In genomic region chr19:59169936-59170765, GRCm38 (mm10) we compare ENCODE assay signal across 10 mouse cellular contexts. TPM values are rescaled to one million over a fixed set of nuclear protein-coding genes. Genes with fewer than 3 reads are reported as not detected.
A peak's percentile ranks its signal among the peaks of the same experiment; 100 is the strongest.
DNase-seq lines count a peak whose midpoint lies in the region; ATAC-seq lines count a peak whose summit lies in the region.
"Had no signal": no experiment of that assay in that cellular context is flagged by ENCODE, and none has a peak within 500 bp of the region (broad histone marks: within the 10 kb centered on the region; RNA-seq: fewer than 3 reads in every experiment).

Vax1 (minus strand) TSS chr19:59170056.

- peak within 1 kb of the TSS; percentile 67 for H3K4me2 ChIP-seq in heart, embryonic 11.5 days
- peak within 1 kb of the TSS; percentile 34 for H3K4me2 ChIP-seq in hindbrain, embryonic 14.5 days (replicated peaks)
- peak within 1 kb of the TSS; percentile 39 for H3K4me2 ChIP-seq in midbrain, embryonic 15.5 days

- no peak within 1 kb of the TSS for H3K9ac ChIP-seq in heart, embryonic 11.5 days (ENCODE audit: low read depth, low read length)
- H3K9ac ChIP-seq in hindbrain, embryonic 14.5 days = no peak within 1 kb of the TSS
- H3K9ac ChIP-seq in midbrain, embryonic 15.5 days = no peak within 1 kb of the TSS; the same call in 1 of the 2 replicates

- no peaks in the 10 kb centered on the region for H3K36me3 ChIP-seq in heart, embryonic 11.5 days (ENCODE audit: control insufficient read depth, insufficient read depth, low read length)
- H3K36me3 ChIP-seq in hindbrain, embryonic 14.5 days (replicated peaks; ENCODE audit: control insufficient read depth, insufficient read depth) = no peaks in the 10 kb centered on the region
- H3K36me3 ChIP-seq in midbrain, embryonic 15.5 days (replicated peaks) = no peaks in the 10 kb centered on the region
- H3K36me3 ChIP-seq: G1E had no signal

- peak within 1 kb of the TSS; percentile 38 for H3K4me3 ChIP-seq in heart, embryonic 11.5 days (ENCODE audit: low read depth, low read length)
- H3K4me3 ChIP-seq in brown adipose tissue, adult 24 weeks (ENCODE audit: insufficient read depth, low read depth, low read length) = peak within 1 kb of the TSS; percentile 37
- peak within 1 kb of the TSS; percentile 16 for H3K4me3 ChIP-seq in hindbrain, embryonic 14.5 days (replicated peaks; ENCODE audit: low read length)
- H3K4me3 ChIP-seq in midbrain, embryonic 15.5 days = peak within 1 kb of the TSS; percentile 28

- no peak within 1 kb of the TSS for H3K27ac ChIP-seq in heart, embryonic 11.5 days (ENCODE audit: low read depth, low read length)
- H3K27ac ChIP-seq in brown adipose tissue, adult 24 weeks (replicated peaks; ENCODE audit: low read depth, low read length) = no peak within 1 kb of the TSS
- H3K27ac ChIP-seq in hindbrain, embryonic 14.5 days = no peak within 1 kb of the TSS
- peak within 1 kb of the TSS; percentile 39; the same call in 1 of the 2 replicates for H3K27ac ChIP-seq in midbrain, embryonic 15.5 days

- 1% methylated on average over 54 of the region's 54 CpGs for WGBS in heart, embryonic 11.5 days (ENCODE audit: insufficient replicate concordance)
- under 1% methylated on average over 54 of the region's 54 CpGs for WGBS in hindbrain, embryonic 14.5 days
- under 1% methylated on average over 54 of the region's 54 CpGs for WGBS in midbrain, embryonic 15.5 days

- H3K9me3 ChIP-seq in heart, embryonic 11.5 days (replicated peaks; ENCODE audit: control insufficient read depth, low read length) = no peaks in the 10 kb centered on the region
- H3K9me3 ChIP-seq in hindbrain, embryonic 14.5 days (ENCODE audit: control insufficient read depth, low read length) = no peaks in the 10 kb centered on the region
- no peaks in the 10 kb centered on the region for H3K9me3 ChIP-seq in midbrain, embryonic 15.5 days

- no peak for DNase-seq in heart, adult 8-10 months (ENCODE audit: low spot score)
- DNase-seq in hindbrain, embryonic 14.5 days (ENCODE audit: low spot score) = no peak
- DNase-seq in layer of hippocampus, postnatal 14 days (ENCODE audit: low spot score in 2 of 2) = no peak
- no peak for DNase-seq in spleen, postnatal 36 days (ENCODE audit: low spot score in 2 of 2)
- no peak for DNase-seq in layer of hippocampus, postnatal 10 days (ENCODE audit: low spot score in 2 of 2)

- no peak for ATAC-seq in heart, embryonic 11.5 days (replicated peaks; ENCODE audit: insufficient number of reproducible peaks, low FRiP score, low TSS enrichment)
- ATAC-seq in hindbrain, embryonic 14.5 days (ENCODE audit: low FRiP score) = no peak
- ATAC-seq in midbrain, embryonic 15.5 days (replicated peaks) = no peak

- H3K27me3 ChIP-seq in heart, embryonic 11.5 days (ENCODE audit: control insufficient read depth, insufficient read depth, low read length) = peaks cover 98% of the 10 kb centered on the region
- peaks cover 97% of the 10 kb centered on the region for H3K27me3 ChIP-seq in hindbrain, embryonic 14.5 days (ENCODE audit: control insufficient read depth, insufficient read depth, low read length)
- H3K27me3 ChIP-seq in midbrain, embryonic 15.5 days (replicated peaks) = peaks cover 92% of the 10 kb centered on the region

- peaks cover 24% of the 10 kb centered on the region for H3K4me1 ChIP-seq in heart, embryonic 11.5 days (ENCODE audit: control insufficient read depth, insufficient read depth, low read length)
- H3K4me1 ChIP-seq in brown adipose tissue, adult 24 weeks (ENCODE audit: control insufficient read depth, insufficient read depth, insufficient read length, low read length) = peaks cover 7% of the 10 kb centered on the region; the same call in 1 of the 2 replicates
- H3K4me1 ChIP-seq in hindbrain, embryonic 14.5 days (replicated peaks; ENCODE audit: control insufficient read depth, insufficient read depth, low read length) = no peaks in the 10 kb centered on the region; the same call in 1 of the 2 replicates
- peaks cover 24% of the 10 kb centered on the region for H3K4me1 ChIP-seq in midbrain, embryonic 15.5 days

RNA-seq across cellular contexts. Expression of gene Vax1, which starts in this region (rescaled TPM):
- not detected in 2 replicates for polyA plus RNA-seq in heart, embryonic 11.5 days (2014; fragmentation: Nextera tagmentation; extraction: Ambion mirVana)
- not detected for total RNA-seq in heart, adult 8-10 months (2022)
- not detected in 2 replicates for polyA plus RNA-seq in brown adipose tissue, adult 24 weeks (2012; ENCODE audit: insufficient read depth, insufficient read length, missing spikeins)
- polyA plus RNA-seq in hindbrain, embryonic 14.5 days (2014; fragmentation: Nextera tagmentation; extraction: Ambion mirVana) = not detected in 2 replicates
- 0.92 and 1.0 TPM in 2 replicates for polyA plus RNA-seq in midbrain, embryonic 15.5 days (2015; fragmentation: Nextera tagmentation; extraction: Ambion mirVana)
- 1 to 10 TPM; 1.2 to 2.4 TPM for total RNA-seq in layer of hippocampus, postnatal 14 days (2021)
- total RNA-seq in layer of hippocampus, postnatal 10 days (2021) = 1 to 10 TPM; 1.7 to 2.9 TPM
- total RNA-seq: G1E; heart, postnatal 10 days had no signal
- polyA plus RNA-seq: G1E had no signal
